Mouse (Mus musculus) lung, postnatal 36 days (tissue): ENCODE measurements around the gene Slc25a34.
A peak's percentile ranks its signal among the peaks of the same experiment; 100 is the strongest.

ENCODE experiments used
- DNase-seq: peaks from one replicate; pipeline ENCODE4 v3.0.0; 2022; ENCODE audit warnings: mixed read lengths

Gene Slc25a34

GRCm38 (mm10) chr4:141617863-141618564 is 5.6 kb downstream of the Slc25a34 start:
- peak; percentile 57 for DNase-seq

DNA sequence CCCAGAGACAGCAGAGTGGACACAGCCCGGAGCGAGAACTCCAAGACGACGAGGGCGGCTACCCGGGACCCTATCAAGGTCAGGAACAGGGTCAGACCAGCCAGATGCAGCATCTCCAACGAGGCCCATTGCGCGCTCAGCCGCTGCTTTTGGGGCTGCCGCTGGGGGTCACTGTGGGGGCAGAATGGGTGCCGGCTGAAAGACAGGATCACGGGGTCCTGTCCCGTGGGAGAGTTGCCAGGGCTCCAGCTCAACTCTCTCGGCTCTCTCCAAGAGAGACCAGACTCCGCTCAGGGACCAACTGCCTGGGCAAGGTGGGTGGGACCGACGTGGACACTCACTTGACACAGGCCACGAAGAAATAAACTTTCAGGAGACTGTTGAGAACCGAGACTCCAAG is 6.3 kb downstream of the Slc25a34 start:
- peak; percentile 81 for DNase-seq

- no peak for DNase-seq
These were observed 6.8 kb downstream of the Slc25a34 start for GRCm38 (mm10) chr4:141616811-141617210.

- DNase-seq = no peak
These were observed 8.7 kb downstream of the Slc25a34 start for GRCm38 (mm10) chr4:141614946-141615345.

GRCm38 (mm10) chr4:141609538-141609937 is 14.1 kb downstream of the Slc25a34 start:
- DNase-seq = peak; percentile 58

DNA sequence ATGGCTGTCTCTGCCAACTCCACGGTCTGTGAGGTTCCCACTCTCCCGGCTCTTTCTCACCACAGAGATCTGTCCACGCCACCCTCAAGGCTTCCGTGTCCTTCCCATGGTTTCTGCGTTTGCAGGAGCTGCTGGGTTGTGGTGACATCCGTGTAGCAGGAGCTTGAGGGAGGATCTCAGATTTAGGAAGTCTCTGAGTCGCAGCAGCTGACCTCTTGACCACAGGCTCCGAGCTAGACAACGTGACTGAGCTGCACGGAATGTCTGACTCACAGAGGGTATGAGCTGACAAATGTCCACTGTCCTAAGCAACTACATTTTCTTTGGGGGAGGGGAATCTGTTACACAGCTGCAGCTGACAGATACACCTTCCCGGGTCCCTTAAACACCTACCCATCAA is 17.8 kb downstream of the Slc25a34 start, which contains the start of gene Fblim1:
Fblim1 (minus strand) TSS at position 236 of the 400 bp plus-strand sequence.
- peak; percentile 78 for DNase-seq

DNA sequence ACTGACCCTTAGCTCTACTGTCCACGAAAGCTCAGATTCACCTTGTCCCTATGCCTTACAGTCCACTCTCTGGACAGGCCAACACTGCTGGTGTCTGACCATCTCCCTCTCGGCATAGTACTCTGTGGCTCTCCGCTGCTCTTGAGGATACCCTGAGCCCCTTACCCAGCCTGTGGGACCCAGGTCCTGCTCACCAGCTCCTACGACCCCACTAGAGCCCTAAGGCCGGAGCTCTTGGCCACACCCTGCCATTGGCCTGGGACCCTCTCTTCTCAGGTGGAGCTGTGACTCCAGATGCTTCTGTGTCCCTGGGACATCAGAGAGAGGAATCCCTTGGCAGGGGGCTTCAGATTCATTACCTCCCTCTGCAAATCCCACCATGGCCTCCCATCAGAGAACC is 18.2 kb downstream of the Slc25a34 start:
- DNase-seq = no peak

DNA sequence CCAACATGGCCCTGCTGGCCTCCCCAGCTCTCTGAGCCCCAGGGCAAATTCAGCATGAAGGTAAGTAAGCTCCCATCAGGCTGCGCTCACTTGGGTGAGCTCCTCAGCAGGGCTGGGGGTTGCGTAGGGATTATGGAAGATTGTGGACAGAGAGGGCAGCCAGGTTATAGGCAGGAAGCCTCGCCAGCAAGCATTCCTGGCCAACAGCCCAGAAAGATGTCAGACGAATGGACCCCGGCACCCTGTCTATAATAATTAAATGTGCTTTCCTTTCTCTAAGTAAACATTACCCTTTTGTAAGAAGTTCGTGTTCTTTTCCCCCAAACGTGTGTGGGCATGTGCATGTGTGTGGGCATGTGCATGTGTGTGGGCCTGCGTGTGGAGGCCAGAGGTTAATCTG is 19.1 kb downstream of the Slc25a34 start:
- peak; percentile 72 for DNase-seq

- DNase-seq = no peak
These were observed 19.7 kb downstream of the Slc25a34 start for GRCm38 (mm10) chr4:141603921-141604320.

GRCm38 (mm10) chr4:141602523-141603223 is 20.9 kb downstream of the Slc25a34 start:
- no peak for DNase-seq

GRCm38 (mm10) chr4:141601148-141601862 is 22.3 kb downstream of the Slc25a34 start:
- DNase-seq = no peak

DNA sequence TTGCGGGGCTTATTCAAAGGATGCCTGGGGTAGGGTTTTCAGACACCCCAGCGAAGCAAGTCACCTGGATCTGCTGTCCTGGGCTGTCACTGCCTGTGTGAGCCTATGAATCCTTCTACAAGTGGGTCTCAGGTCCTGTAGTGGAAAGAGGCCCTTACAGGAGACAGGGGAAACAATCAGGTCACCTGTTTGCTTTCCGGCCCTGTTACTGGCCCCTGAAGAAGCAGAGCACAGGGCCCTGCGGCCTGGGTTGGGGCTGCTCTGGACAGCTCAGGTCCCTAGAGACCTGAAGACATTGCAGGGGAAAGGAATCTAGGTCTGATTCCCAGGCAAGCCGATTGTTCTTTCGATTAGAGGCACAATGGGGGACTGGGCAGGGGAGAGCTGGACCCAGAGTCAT is 23.3 kb downstream of the Slc25a34 start:
- no peak for DNase-seq

- no peak for DNase-seq
These were observed 24.1 kb downstream of the Slc25a34 start for GRCm38 (mm10) chr4:141599251-141600141.

DNA sequence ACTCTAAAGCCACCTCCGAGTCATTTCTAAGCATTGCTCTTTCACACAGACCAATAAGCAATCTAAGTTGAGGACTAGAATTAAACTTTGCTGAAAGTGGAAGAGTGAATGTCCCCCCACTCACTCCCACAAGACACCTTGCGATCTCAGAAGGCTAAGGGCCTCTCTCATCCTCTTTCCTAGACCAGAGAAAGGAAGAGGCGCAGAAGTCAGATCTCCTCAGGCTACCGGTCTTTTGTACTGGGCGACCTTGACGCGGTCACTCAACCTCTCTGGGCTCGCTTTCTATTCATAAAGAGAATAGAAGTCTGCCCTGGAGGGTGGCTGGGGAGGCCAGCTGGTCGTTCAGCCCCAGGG is 24.7 kb downstream of the Slc25a34 start:
- no peak for DNase-seq

DNA sequence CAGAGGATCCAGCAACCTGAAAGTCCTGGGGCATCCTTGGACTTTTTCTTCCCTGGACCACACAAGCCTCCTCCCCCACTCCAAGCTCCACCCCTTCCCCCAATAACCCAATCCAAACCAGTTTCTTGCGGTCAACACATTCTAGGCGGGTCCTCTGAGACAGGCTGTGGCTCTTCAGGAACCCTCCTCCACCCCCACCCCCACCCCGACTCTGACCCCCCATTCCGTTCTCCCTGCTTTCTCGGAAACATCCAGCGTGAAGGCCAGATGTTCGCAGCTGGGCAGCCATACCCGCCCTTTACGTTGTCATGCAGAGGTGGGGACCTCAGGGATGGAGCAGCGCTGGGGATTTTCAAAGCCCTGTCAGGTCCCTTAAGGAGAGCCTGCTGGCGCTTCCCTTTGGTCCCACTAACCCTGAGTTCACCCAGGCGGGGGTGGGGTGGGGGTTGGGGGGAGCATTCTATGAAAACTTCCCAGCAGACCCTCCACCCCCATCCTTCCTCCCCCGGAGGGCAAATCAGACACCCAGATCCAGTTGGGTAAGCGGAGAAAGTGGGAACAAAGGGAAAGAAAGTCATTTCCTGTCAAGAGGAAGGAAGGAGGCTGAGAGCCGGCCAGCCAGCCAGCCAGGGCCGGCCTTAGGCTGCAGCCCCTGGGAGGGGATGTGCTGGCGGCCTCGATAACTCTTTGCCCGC is 25.3 kb downstream of the Slc25a34 start:
- peak; percentile 61 for DNase-seq

DNA sequence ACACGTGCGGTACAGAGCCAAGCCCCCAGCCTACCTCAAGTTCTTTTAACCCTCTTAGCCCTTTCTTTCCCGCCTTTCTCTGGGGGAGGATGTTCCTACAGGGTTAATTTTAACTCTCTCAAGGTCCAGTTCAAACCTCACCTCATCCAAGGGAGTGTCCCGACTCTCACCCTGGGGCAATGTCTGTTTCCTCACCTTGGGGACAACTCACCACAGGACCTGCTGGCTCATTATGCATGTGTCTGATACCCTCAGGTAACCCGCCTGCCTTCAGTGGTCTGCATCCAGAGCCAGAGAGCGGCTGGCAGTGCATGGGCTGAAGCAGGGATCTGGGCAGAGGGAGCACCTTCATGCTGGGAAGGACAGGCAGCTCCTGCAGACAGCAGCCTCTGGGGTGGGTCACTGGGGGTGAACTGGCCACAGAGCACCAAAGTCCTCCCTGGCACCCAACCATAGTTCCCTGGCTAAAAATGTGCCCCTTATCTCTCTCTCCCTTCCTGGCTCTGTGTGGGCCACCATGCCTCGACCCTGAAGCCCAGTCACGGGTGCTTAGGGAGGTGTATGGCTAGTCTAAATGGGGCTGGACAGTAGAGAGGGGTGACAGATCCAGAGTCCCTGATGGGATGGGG is 26.8 kb downstream of the Slc25a34 start:
- DNase-seq = no peak

- peak; percentile 53 for DNase-seq
These were observed 27.9 kb downstream of the Slc25a34 start for GRCm38 (mm10) chr4:141595605-141596268.

- DNase-seq = no peak
These were observed 28.5 kb downstream of the Slc25a34 start for GRCm38 (mm10) chr4:141595138-141595537.

DNA sequence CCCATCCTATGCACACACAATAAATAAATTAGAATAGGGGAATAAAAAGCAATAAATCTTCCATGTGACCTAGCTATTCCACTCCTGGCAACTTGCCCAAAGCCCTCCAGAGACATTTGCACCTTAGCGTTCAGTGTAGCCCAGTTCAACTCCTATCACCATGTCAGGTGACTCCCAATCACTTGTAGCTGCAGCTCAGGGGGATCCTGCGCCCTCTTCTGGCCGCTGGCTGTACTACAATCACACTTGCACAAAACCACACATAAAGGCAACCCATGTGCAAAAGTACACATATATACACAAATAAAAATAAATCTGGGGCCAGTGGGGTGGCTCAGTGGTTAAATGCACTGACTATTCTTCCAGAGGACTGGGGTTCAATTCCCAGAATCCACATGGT is 32.1 kb downstream of the Slc25a34 start:
- peak; percentile 60 for DNase-seq

- DNase-seq = no peak
These were observed 39.7 kb downstream of the Slc25a34 start for GRCm38 (mm10) chr4:141583919-141584318.

- no peak for DNase-seq
These were observed 42.6 kb downstream of the Slc25a34 start for GRCm38 (mm10) chr4:141581051-141581450.
